Mouse (Mus musculus): Measurements from ENCODE around the gene Gm10097. TPM values are rescaled to one million over a fixed set of nuclear protein-coding genes. Genes with fewer than 3 reads are reported as not detected.

Gm10097 gene
- polyA plus RNA-seq, 1 experiment from 2014 or later, result 0.07 TPM

- H3K36me3 ChIP-seq (replicated peaks; ENCODE audit: insufficient read depth, low read length), result peaks cover 26% of the 10 kb centered on the region
- H3K27me3 ChIP-seq (ENCODE audit: insufficient read depth, low read length), result no peaks in the 10 kb centered on the region
- TF ChIP-seq CTCF (IDR thresholded peaks at IDR 0.05; ENCODE audit: low read depth), result no peak
- TF ChIP-seq EP300 (IDR thresholded peaks at IDR 0.05; ENCODE audit: low read depth), result no peak
- H3K4me2 ChIP-seq (ENCODE audit: low read depth, low read length), result no peak overlapping the region
- ATAC-seq (no peak), DNase-seq (no peak)
- no peak overlapping the region for H3K9ac ChIP-seq (replicated peaks)
- WGBS (ENCODE audit: insufficient replicate concordance), result 78% methylated on average over 8 of the region's 8 CpGs
- no peak overlapping the region for H3K27ac ChIP-seq (ENCODE audit: low read depth)
- no peak overlapping the region for H3K4me3 ChIP-seq (ENCODE audit: low read depth, low read length)
- H3K4me1 ChIP-seq (ENCODE audit: insufficient read depth), result no peaks in the 10 kb centered on the region
- H3K9me3 ChIP-seq (ENCODE audit: low read length), result no peaks in the 10 kb centered on the region
Observed at GRCm38 (mm10) chr10:5072054-5072453, 3.1 kb downstream of the Gm10097 start.

- Histone ChIP-seq H3K4me3 (ENCODE audit: low read depth, low read length) (no peak overlapping the region), H3K27ac (ENCODE audit: low read depth) (no peak overlapping the region), H3K4me1 (ENCODE audit: insufficient read depth) (no peaks in the 10 kb centered on the region), H3K27me3 (ENCODE audit: insufficient read depth, low read length) (no peaks in the 10 kb centered on the region), H3K4me2 (ENCODE audit: low read depth, low read length) (no peak overlapping the region), H3K9me3 (ENCODE audit: low read length) (no peaks in the 10 kb centered on the region), H3K9ac (replicated peaks) (no peak overlapping the region), H3K36me3 (replicated peaks; ENCODE audit: insufficient read depth, low read length) (peaks cover 22% of the 10 kb centered on the region)
- DNase-seq, result no peak
- TF ChIP-seq CTCF (IDR thresholded peaks at IDR 0.05; ENCODE audit: low read depth) (no peak), EP300 (IDR thresholded peaks at IDR 0.05; ENCODE audit: low read depth) (no peak)
- no peak for ATAC-seq
- WGBS (ENCODE audit: insufficient replicate concordance), result 93% methylated on average over 7 of the region's 7 CpGs
Observed at GRCm38 (mm10) chr10:5075724-5076123, 6.7 kb downstream of the Gm10097 start.

- no peak overlapping the region for H3K9ac ChIP-seq (replicated peaks)
- DNase-seq, result peak; percentile 27
- no peaks in the 10 kb centered on the region for H3K9me3 ChIP-seq (ENCODE audit: low read length)
- H3K4me1 ChIP-seq (ENCODE audit: insufficient read depth), result no peaks in the 10 kb centered on the region
- no peaks in the 10 kb centered on the region for H3K27me3 ChIP-seq (ENCODE audit: insufficient read depth, low read length)
- no peak overlapping the region for H3K4me2 ChIP-seq (ENCODE audit: low read depth, low read length)
- 39% methylated on average over 9 of the region's 9 CpGs for WGBS (ENCODE audit: insufficient replicate concordance)
- H3K36me3 ChIP-seq (replicated peaks; ENCODE audit: insufficient read depth, low read length), result peaks cover 14% of the 10 kb centered on the region
- no peak overlapping the region for H3K4me3 ChIP-seq (ENCODE audit: low read depth, low read length)
- H3K27ac ChIP-seq (ENCODE audit: low read depth), result no peak overlapping the region
- no peak for ATAC-seq
- TF ChIP-seq EP300 (IDR thresholded peaks at IDR 0.05; ENCODE audit: low read depth) (no peak), CTCF (IDR thresholded peaks at IDR 0.05; ENCODE audit: low read depth) (no peak)
Observed at GRCm38 (mm10) chr10:5079945-5080468, 11.0 kb downstream of the Gm10097 start.

GRCm38 (mm10) chr10:5083716-5084115, 14.7 kb downstream of the Gm10097 start:
- 73% methylated on average over 6 of the region's 6 CpGs for WGBS (ENCODE audit: insufficient replicate concordance)
- no peak for DNase-seq
- Histone ChIP-seq H3K4me3 (ENCODE audit: low read depth, low read length) (no peak overlapping the region), H3K9ac (replicated peaks) (no peak overlapping the region), H3K4me1 (ENCODE audit: insufficient read depth) (no peaks in the 10 kb centered on the region), H3K4me2 (ENCODE audit: low read depth, low read length) (no peak overlapping the region), H3K27ac (ENCODE audit: low read depth) (no peak overlapping the region), H3K9me3 (ENCODE audit: low read length) (no peaks in the 10 kb centered on the region), H3K27me3 (ENCODE audit: insufficient read depth, low read length) (no peaks in the 10 kb centered on the region), H3K36me3 (replicated peaks; ENCODE audit: insufficient read depth, low read length) (peaks cover 23% of the 10 kb centered on the region; the same call in 1 of the 2 replicates)
- no peak for TF ChIP-seq CTCF (IDR thresholded peaks at IDR 0.05; ENCODE audit: low read depth)
- no peak for TF ChIP-seq EP300 (IDR thresholded peaks at IDR 0.05; ENCODE audit: low read depth)
- ATAC-seq, result no peak

GRCm38 (mm10) chr10:5085792-5086191, 16.8 kb downstream of the Gm10097 start:
- H3K27me3 ChIP-seq (ENCODE audit: insufficient read depth, low read length), result no peaks in the 10 kb centered on the region
- WGBS (ENCODE audit: insufficient replicate concordance), result 80% methylated on average over 5 of the region's 5 CpGs
- TF ChIP-seq CTCF (IDR thresholded peaks at IDR 0.05; ENCODE audit: low read depth) (no peak), EP300 (IDR thresholded peaks at IDR 0.05; ENCODE audit: low read depth) (no peak)
- H3K4me3 ChIP-seq (ENCODE audit: low read depth, low read length), result no peak overlapping the region
- ATAC-seq (no peak), DNase-seq (no peak)
- H3K9ac ChIP-seq (replicated peaks), result no peak overlapping the region
- no peaks in the 10 kb centered on the region for H3K9me3 ChIP-seq (ENCODE audit: low read length)
- H3K4me2 ChIP-seq (ENCODE audit: low read depth, low read length), result no peak overlapping the region
- H3K27ac ChIP-seq (ENCODE audit: low read depth), result no peak overlapping the region
- no peaks in the 10 kb centered on the region for H3K4me1 ChIP-seq (ENCODE audit: insufficient read depth)
- peaks cover 23% of the 10 kb centered on the region; the same call in 1 of the 2 replicates for H3K36me3 ChIP-seq (replicated peaks; ENCODE audit: insufficient read depth, low read length)

- Histone ChIP-seq H3K4me1 (ENCODE audit: insufficient read depth) (no peaks in the 10 kb centered on the region), H3K27ac (ENCODE audit: low read depth) (no peak overlapping the region), H3K36me3 (replicated peaks; ENCODE audit: insufficient read depth, low read length) (peaks cover 23% of the 10 kb centered on the region; the same call in 1 of the 2 replicates), H3K27me3 (ENCODE audit: insufficient read depth, low read length) (no peaks in the 10 kb centered on the region), H3K9me3 (ENCODE audit: low read length) (no peaks in the 10 kb centered on the region), H3K9ac (replicated peaks) (no peak overlapping the region), H3K4me2 (ENCODE audit: low read depth, low read length) (no peak overlapping the region), H3K4me3 (ENCODE audit: low read depth, low read length) (no peak overlapping the region)
- DNase-seq (no peak), ATAC-seq (no peak)
- 81% methylated on average over 6 of the region's 6 CpGs for WGBS (ENCODE audit: insufficient replicate concordance)
- TF ChIP-seq CTCF (IDR thresholded peaks at IDR 0.05; ENCODE audit: low read depth) (no peak), EP300 (IDR thresholded peaks at IDR 0.05; ENCODE audit: low read depth) (no peak)
Observed at GRCm38 (mm10) chr10:5086329-5086728, 17.3 kb downstream of the Gm10097 start.

Data from liver, postnatal 0 days (tissue).